Mouse (Mus musculus) cerebellum, adult 2 months (tissue): ENCODE data around the gene Arid1b.

Source experiments
- CTCF ChIP-seq: fragments of 200-500 bp; IDR thresholded peaks from 2 replicates; pipeline ENCODE4 v1.5.1; 2011; ENCODE audit warnings: low read depth, mild to moderate bottlenecking, control low read depth, low read length, moderate library complexity, borderline replicate concordance; ENCODE audit not compliant: insufficient read depth
- POLR2A ChIP-seq: fragments of 200-500 bp; IDR thresholded peaks from 2 replicates; pipeline ENCODE4 v1.6.1; 2011; ENCODE audit warnings: low read length, control low read depth, borderline replicate concordance; ENCODE audit not compliant: insufficient read depth

DNA sequence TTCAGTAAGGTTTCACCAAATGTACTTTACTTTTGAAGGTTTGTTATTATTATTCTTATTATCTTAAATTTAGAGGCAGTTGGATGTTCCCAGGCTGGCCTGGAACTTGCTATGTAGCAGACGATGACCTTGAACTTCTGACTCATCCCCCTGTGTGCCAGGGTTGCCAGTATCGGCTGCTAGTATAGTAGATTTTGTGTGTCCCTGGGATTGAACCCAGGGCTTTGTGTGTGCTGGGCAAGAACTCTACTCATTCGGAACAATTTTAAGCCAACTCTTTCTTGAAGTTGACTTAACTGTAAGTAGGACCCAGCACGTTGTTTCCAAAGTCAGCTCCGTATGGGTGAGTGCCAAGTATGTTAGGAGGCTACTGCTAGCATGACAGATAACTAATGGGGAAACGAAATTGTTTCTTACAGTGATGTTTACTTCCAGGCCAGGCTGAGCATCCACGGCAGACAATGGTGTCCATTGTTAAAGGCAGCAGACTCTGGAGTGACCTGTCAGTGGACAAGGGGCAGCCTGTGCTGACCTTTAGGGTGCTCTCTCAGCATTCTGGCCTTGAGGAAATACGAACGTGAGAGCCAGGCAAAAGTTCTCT is 7.5 kb downstream of the Arid1b start:
- TF ChIP-seq POLR2A (no peak), CTCF (no peak)
